Mouse (Mus musculus): ENCODE measurements around the gene Itgax.
"Not testable (repeated sequence)": the region's sequence is repeated elsewhere in the genome, so short reads cannot be mapped to it uniquely, and the experiment has no call there.

Gene Itgax

DNA sequence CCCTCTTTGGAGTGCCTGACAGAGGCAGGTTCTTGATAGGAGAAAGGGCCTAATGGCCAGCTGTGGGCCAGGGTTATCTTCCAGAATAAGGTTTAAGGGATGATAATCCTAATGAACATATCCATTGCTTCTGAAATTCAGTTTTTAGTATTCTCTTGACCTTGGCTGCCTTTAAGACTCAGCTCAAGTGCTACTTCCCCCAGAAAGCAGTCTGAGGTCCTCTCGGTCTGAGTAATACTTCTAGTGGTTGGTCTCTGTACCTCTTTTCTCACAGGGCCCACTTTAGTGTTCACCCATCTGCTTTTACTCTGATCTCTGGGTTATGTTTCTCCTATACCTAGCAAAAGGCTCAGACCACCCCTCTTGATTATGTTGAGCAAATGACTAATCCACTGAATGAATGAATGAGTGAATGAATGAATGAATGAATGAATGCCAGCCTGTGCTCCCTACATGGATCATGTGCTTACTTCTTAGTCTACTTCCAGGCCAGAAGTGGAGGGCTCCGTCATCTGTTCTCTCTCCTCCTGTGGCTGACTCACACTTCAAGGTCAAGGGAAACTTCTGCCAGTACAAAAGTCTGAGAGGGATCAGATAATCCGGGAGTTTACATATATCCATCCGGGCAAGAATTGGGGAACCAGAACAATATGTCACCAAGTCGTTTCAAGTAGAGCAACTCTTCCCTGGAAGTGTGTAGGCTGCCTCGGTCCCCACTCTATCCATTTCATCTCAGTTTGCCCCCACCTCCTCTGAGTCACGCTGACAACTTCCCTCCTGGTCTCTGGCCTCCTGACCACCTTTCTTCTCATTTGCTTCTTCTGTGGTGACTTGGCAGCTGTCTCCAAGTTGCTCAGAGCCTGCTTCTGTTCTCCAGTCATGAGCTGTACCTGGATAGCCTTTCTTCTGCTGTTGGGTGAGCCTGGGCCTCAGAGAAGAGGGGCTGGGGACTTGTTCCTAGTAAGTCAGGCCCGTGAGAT lies at the start of gene Itgax:
Gene Itgax, plus strand, starts transcription at position 807 of the 980 bp plus-strand sequence.
- no peak for DNase-seq (ENCODE audit: low spot score)

DNA sequence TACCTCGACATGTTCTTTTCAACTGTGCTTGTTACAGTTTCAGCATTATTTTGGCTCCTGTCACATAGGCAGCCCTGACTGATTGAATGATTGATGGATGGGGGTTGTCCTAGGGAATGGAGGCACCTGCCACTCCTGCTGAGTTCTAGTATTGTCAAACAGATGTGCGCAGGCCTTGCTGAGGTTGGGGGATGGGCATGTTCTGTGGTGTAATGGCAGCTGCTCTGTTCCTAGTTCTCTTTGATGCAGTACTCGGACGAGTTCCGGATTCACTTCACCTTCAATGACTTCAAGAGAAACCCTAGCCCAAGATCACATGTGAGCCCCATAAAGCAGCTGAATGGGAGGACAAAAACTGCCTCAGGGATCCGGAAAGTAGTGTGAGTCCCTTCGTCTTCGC lies 49.3 kb upstream of the Itgax start:
- DNase-seq (ENCODE audit: low spot score): no peak

DNA sequence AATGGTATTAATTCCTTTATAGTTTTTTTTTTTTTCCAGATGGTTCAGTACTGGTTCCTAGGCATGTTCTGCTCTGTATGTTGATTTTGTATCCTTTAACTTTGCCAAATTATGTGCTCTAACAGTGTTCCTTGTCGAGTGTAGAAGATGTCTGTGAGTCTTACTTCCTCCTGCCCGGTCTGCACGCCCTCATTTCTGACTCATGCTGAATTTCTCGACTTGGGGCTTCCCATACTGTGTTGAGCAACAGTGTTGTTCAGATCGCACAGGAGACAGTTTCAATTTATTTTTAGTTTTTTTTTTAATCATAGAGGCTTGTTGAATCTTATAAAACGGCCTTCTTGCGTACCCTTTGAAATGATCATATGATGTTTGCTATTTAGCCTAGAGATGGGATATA lies 40.2 kb upstream of the Itgax start:
- DNase-seq (ENCODE audit: low spot score): no peak

DNA sequence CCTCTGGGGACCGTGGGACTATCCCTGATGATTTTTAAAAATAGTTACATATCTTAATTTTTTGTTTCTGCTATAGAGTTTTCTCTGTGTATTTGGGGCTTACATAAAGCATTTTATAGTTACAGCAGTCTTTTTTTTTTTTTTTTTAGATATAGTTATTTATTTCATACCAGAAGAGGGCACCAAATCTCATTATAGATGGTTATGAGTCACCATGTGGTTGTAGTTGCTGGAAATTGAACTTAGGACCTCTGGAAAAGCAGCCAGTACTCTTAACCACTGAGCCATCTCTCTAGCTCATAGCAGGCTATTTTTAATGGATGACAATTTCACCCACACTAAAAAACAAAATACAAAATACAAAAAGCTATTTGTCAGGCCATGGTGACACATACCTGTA lies 31.2 kb upstream of the Itgax start:
- no peak for DNase-seq (ENCODE audit: low spot score)

DNA sequence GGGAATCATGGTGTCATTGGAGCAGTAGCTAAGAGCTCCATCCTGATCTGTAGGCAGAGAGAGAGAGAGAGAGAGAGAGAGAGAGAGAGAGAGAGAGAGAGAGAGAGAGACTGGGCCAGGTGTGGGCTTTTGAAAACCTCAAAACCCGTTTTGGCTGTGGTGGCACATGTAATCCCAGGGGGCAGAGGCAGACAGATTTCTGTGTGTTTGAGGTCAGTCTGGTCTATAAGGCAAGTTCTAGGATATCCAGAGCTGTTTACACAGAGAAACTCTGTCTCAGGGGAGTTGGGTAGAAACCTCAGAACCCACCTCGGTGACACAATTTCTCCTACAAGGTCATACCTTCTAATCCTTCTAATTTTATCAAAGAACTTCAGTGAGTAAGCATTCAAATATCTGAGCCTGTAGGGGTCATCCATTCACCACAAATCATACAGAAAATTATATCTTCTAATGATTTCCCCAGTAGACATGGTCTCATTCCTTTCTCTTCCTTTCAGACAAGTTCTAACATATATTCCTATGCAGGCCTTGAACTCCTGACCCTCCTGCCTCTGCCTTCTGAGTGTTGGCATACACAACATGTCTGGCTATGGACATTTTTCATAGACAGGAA lies 28.5 kb upstream of the Itgax start:
- DNase-seq (ENCODE audit: low spot score): no peak

DNA sequence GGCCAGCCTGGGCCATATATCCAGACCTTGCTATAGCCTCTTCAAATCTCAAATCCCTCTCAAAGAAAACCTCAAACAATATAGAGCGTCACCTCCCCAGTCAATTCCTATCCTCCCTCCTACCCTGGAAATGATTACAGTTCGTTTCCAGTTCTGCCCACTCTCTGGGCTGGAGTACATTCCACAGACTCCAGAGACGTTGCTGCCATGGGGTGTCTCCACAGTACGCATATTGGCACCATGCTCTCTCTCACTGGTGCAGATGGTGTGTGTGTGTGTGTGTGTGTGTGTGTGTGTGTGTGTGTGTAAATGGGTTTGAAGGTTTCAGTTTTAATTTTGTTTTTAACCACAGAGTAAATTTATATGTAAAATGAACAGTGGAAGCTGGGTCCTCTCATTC lies 24.1 kb upstream of the Itgax start:
- DNase-seq (ENCODE audit: low spot score): no peak

DNA sequence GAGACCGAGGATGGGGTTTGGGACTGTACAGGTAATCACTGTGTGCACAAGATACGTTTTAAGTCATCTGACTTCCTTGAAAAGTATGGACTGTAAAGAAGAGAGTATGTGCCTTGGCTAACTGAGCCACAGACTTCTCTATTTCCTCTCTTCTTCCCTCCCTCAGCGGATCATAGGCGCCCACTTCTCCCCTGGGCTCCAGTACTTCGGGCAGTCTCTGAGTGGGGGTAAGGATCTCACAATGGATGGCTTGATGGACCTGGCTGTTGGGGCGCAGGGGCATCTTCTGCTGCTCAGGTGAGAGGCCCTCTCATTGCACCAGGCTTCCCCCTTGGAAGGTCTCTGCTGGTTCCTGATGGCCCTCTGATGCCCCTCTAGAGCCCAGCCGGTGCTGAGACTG lies 21.9 kb upstream of the Itgax start:
- DNase-seq (ENCODE audit: low spot score): no peak

DNA sequence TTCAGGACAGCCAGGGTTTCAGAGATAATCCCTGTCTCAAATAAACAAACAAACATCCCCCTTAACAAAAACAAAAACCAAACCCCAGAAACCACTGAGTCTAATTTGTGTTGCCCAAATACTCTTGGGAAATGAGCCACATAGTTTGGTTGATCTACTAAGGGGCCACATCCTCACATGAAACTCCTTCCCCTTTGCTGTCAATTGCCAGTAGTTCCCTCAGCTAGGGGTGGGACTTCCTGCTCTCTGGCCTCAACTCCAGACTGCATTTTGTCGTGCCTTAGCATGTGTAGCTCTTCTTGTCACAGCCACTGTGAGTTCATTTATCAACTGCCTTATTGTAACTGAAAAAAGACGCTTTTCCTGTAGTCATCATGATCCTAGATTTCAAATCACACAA lies 19.0 kb upstream of the Itgax start:
- DNase-seq (ENCODE audit: low spot score): no peak

DNA sequence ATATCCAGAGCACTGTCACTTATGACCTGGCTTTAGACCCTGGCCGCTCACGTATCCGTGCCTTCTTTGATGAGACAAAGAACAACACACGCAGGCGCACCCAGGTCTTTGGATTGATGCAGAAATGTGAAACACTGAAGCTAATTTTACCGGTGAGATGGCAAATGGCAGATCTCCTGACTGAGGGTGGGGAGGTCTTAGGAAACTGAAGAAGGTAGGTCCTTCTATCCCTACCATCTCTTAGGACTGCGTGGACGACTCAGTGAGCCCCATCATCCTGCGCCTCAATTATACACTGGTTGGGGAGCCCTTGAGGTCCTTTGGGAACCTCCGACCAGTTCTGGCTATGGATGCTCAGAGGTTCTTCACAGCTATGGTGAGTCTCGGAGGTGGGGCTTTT lies 17.2 kb upstream of the Itgax start:
- DNase-seq (ENCODE audit: low spot score): no peak

DNA sequence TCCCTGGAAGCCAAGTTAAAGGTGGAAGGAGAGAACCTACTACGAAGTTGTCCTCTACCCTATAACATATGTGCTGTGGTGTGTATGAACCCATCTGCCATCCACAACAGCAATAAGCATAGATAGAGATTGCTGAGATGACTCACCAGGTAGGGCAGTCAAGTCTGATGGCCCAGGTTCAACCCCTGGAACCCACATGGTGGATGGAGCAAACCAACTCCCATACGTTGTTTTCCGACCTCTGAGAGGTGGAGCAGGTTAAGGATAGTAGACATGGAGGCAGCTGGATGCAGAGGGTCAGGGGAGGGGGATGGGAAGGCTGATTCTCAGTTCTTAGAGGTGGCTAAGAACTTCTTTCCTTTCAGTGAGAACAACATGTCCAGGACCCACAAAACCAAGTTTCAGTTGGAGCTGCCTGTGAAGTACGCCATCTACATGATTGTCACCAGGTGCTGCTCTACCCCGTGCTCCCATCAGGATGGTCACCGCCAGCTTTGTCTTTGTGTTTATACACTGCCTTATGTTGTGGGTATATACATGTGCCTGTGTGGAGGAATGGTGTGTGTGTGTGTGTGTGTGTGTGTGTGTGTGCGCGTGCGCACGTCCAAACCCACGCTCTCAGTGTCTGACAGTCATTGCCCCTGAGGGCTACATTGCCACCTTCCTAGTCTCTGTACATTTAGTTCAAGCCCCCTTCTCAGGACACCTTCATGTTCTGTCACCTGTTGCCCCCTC lies 14.8 kb upstream of the Itgax start:
- no peak for DNase-seq (ENCODE audit: low spot score)

DNA sequence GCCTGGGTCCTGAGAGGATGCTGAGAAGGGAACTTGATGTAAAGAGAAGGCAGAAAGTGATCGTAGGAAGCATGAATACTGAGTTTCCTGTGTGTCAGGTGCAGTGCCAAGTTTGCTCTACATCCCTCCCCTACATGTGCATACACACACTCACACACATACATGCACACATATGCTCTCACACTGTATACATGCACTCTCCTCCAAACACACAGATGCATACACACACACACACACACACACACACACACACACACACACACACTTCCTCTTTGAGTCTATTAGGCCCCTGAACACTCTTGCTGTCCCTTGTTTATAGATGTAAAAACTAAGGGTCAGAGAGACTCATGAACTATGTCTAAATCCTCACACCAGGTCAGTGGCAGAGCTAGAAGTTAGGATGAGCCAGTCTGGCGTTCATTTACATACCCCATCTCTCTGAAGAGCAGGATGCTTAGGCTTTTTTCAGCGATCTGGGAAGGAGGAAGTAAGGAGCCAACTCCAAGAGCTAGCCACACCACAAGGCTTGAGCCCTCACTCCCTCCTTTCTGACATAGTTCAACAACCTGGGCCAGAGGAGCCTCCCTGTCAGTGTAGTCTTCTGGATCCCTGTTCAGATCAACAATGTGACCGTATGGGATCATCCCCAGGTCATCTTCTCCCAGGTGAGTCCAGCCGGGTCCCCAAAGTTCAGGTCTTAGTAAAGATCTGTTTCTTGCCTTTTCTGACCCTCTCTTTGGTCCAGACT lies 14.0 kb upstream of the Itgax start:
- DNase-seq (ENCODE audit: low spot score): no peak

DNA sequence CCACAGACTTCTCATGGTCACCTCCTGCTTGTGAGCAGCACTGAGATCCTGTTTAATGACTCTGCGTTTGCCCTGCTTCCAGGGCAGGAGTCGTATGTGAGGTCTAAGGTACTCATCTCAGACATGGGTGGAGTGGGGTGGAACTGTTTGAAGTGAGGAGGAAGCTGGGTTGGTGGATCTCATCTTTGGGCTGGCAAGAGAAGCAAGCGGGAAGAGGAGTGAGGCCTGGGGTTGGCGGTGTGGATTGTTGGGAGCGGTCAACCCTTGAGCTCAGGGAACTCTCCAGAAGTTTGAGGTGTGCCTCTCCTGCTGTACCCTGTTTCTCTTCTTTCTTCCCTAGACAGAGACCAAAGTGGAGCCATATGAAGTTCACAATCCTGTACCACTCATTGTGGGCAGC lies 13.0 kb upstream of the Itgax start:
- no peak for DNase-seq (ENCODE audit: low spot score)

DNA sequence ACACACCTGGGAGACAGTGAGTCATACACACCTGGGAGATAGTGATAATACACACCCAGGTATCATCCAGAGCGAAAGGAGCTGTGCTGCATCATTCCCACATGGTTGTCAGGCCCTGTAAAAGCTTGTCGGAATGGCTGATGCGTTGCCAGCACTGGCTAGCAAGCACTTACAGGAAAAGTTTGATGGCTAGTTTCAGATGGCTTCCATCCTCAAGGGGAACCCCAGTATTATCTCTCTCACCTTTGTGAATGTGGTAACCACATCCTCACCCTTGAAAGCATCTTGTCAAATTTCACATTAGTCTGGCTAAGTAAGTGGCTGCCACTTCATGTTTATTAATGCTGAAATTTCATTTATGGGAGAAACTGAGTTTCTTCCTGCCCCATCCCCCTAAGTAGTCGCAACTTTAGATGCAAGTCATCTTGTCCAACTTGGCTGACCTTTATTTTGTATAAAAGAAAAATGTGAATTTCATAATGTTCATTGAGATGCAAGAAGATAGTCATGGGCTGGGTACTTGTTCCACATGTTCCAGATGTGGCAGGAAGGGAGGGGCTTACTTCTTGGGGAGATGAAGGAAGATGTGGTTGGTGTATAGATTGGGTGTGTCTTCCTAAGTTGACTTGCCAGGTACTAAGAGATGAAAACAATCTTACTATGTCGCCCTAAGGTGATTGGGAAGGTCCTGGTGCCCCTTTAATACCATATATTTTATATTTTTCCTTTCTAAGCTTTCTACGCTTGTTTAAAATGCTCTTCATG lies 9.4 kb upstream of the Itgax start:
- DNase-seq (ENCODE audit: low spot score): no peak

DNA sequence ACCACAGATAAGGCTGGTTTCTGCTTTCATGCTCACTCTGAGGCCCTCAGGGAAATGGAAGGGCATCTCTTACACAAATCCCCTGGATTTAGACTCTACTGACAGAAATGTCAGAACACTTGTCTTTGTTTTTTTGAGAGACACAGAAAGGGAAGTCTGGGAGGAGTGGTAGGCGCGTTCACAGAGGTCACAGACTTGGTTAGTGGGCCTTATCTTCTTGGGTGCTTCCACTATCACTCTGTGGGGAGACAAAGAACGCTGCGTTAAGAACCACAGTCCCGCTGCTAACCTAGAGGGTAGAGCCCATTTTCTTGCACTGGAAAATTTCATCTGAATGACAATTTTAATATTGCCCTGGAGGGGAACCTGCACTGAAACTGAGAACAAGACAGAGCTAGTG lies 2.8 kb downstream of the Itgax start:
- no peak for DNase-seq (ENCODE audit: low spot score)

DNA sequence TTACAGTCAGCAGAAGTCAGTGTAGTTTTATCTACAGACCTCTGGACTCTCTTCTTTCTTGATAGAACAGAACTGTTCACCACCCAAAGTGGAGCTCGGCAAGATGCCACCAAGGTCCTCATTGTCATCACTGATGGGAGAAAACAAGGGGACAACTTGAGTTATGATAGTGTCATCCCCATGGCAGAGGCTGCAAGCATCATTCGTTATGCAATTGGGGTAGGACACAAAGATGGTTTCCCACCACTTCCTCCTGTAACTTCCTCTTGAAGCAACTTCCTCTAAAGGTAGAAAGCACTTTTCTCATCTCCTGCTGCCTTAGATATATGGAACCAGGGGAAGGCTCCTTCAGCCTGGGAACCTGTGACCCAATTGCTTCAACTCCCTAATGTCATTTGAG lies 4.2 kb downstream of the Itgax start:
- DNase-seq (ENCODE audit: low spot score): no peak

DNA sequence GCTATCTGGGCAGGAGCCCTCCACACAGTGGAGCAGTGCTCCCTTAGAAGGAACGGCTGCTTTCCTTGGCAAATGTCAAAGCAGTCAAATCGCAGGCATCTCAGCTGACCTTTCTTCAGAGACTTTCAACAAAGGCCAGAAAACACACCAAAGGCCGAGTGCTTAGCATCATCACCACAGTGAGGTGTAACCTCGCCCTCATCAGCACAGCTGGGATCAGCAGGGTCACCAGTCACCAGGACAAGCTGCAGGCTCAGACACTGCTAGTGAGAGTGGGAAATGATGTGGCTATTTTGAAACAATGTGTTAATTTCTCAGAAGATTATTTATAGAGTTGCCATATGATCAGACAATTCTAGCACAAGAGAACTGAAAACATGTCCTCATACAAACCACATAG lies 7.6 kb downstream of the Itgax start:
- no peak for DNase-seq (ENCODE audit: low spot score)

DNA sequence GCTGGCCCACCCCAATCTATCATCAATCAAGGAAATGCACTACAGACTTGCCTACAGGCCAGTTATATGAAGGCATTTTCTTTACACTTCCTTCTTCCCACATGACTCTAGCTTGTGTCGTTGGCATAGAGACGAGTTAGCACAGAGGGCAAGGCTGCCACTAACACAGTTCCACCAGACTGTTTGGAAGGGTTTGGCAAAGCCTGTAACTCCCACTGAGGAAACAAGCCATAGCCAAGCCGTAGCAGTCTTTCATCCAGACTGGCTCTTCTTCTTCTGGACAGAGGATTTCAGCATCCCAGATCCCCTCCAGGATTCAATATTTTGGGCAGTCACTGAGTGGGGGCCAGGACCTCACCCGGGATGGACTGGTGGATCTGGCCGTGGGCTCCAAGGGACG lies 10.3 kb downstream of the Itgax start:
- no peak for DNase-seq (ENCODE audit: low spot score)

DNA sequence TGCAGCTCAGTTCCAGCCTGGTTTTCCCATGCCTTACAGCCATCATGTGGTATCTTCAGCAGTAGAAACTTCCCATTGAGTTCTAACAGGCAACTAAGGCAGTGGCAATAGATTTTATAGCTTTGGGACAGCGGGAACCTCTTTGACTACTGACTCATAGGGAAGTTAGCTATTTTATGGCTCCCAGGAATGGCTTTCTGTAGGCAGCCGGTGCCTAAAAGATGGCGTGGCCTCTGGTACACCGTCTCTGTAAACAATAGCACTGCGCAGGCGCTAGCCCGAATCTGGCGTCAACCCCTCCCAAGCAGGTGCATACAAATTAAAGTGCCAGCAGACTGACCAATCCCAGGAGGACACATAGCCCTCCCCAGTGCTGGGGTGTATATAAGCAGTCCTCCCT lies 21.6 kb downstream of the Itgax start:
- no peak for DNase-seq (ENCODE audit: low spot score)

DNA sequence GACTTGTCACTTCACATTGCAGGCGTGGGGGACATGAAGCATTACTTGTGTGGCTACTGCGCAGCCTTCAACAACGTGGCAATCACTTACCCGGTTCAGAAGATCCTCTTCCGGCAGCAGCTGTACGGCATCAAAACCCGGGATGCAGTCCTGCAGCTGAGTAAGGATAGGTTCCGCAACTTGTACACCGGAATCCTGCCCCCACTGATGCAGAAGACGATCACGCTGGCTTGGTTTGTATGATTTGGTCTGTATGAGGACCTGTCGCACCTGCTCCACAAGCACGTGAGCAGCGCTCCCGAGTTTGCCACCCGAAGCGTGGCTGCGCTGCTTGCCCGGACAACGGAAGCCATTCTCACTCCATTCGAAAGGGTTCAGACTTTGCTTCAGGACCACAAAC lies 24.7 kb downstream of the Itgax start, which contains the start of gene Itgad:
Gene Itgad, plus strand, starts transcription at position 301 of the 400 bp plus-strand sequence.
- no peak for DNase-seq (ENCODE audit: low spot score)

DNA sequence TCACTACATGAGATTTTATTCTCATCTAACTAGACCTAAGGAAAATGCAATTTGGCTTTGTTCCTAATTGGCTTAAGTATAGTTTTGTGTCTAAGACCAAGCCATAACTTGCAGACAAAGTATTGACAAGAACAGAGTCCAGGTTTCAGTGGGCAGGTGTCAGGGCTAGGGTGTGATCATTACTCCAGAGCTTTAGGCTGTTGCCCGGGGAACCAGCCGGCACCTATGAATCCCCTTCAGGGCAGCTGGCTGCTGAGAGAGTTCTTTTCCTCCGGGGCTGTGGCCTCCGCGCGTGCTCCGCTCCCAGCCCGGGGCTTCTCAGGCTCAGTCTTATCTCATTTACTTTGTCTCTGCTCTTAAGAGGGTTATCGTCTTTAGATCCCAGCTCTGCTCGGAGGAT lies 25.6 kb downstream of the Itgax start:
- DNase-seq (ENCODE audit: low spot score): no peak

DNA sequence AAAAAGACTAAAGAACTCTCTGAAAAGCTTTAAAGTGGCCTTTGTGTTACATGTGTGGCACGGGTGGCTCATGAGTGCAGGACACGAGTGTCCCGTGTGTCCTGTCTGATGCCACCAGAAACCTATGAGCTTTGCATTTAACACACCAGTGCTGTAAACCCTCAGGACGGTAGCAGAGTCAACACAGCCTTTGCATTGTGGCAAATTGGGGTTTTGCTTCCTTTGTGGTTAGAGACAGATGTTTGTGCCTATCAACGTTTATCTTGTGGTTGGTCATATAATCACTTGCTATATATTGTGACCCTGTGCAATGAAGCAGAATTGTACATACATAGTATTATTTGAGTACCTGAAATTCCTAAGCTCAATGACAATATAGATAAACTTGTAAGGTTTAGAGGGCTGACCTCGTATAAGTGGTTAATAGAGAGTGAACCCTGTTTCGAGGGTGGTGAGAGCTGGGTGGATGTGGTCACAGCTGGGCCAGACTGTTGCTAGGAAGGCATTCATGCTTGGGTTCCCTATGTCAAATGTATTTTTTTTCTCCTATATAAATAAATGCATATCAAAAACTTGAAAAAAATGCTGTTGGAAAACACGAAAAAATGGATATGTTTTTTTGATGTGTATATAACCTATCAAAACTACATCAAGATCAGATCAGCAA lies 29.5 kb downstream of the Itgax start:
- DNase-seq (ENCODE audit: low spot score): not testable (repeated sequence)
